In genomic region chr1:132261058-132261457, GRCm38 (mm10) we compare ENCODE assay signal across 13 mouse cellular contexts. TPM values are rescaled to one million over a fixed set of nuclear protein-coding genes. Genes with fewer than 3 reads are reported as not detected.
DNase-seq lines count a peak whose midpoint lies in the region; ATAC-seq and TF ChIP-seq lines count a peak whose summit lies in the region.
"Had no signal": no experiment of that assay in that cellular context is flagged by ENCODE, and none has a peak within 500 bp of the region (broad histone marks: within the 10 kb centered on the region; RNA-seq: fewer than 3 reads in every experiment).

No protein-coding gene starts in this region.

- no peaks in the 10 kb centered on the region for H3K36me3 ChIP-seq in midbrain, embryonic 11.5 days (ENCODE audit: control insufficient read depth, insufficient read depth, low read length)

- WGBS in midbrain, embryonic 11.5 days, result 69% methylated on average over 5 of the region's 5 CpGs

- H3K4me2 ChIP-seq in midbrain, embryonic 11.5 days, result no peak overlapping the region

- no peak for DNase-seq in left cerebral cortex, adult 2 months (ENCODE audit: extremely low spot score in 1 of 2, low spot score in 2 of 2)
- no peak for DNase-seq in left cerebral cortex, adult 9 months (ENCODE audit: low spot score in 2 of 2)
- peak; percentile 92 for DNase-seq in ES-CJ7 (ENCODE audit: low read depth, low spot score)
- peak; percentile 92 for DNase-seq in ZHBTc4 (ENCODE audit: low read depth, low spot score)
- peak; percentile 53 for DNase-seq in lung, postnatal 36 days
- no peak for DNase-seq in midbrain, embryonic 11.5 days (ENCODE audit: low spot score, missing footprints)
- no peak for DNase-seq in frontal cortex, postnatal 10 days (ENCODE audit: low spot score in 2 of 2)
- DNase-seq: gastrocnemius, postnatal 25 days; midbrain, embryonic 14.5 days had no signal

- TF ChIP-seq CTCF in left cerebral cortex, adult 2 months (IDR thresholded peaks at IDR 0.05), result peak; percentile 26

- no peaks in the 10 kb centered on the region for H3K9me3 ChIP-seq in midbrain, embryonic 11.5 days (ENCODE audit: control insufficient read depth, low read length)

- ATAC-seq in midbrain, embryonic 11.5 days (ENCODE audit: low FRiP score), result no peak

- H3K4me3 ChIP-seq in left cerebral cortex, adult 2 months, result no peak overlapping the region
- no peak overlapping the region for H3K4me3 ChIP-seq in midbrain, embryonic 11.5 days (ENCODE audit: low read depth, low read length)

- intact Hi-C loops in left cerebral cortex, adult 2 months (cut with DNase I), result no loop called here

- H3K27ac ChIP-seq in left cerebral cortex, adult 2 months, result no peak overlapping the region
- no peak overlapping the region for H3K27ac ChIP-seq in midbrain, embryonic 11.5 days (ENCODE audit: low read depth, low read length)

- no peaks in the 10 kb centered on the region for H3K27me3 ChIP-seq in midbrain, embryonic 11.5 days (ENCODE audit: control insufficient read depth, insufficient read depth, low read length)

- H3K9ac ChIP-seq in midbrain, embryonic 11.5 days (ENCODE audit: low read length), result no peak overlapping the region

- H3K4me1 ChIP-seq in midbrain, embryonic 11.5 days (ENCODE audit: control insufficient read depth, insufficient read depth, low read length), result peaks cover 4% of the 10 kb centered on the region; the same call in 1 of the 2 replicates

RNA-seq across cellular contexts. Expression of gene Gm10188, which starts 31.5 kb away (rescaled TPM):
- total RNA-seq in left cerebral cortex, adult 2 months (2021), result not detected
- polyA plus RNA-seq in midbrain, embryonic 11.5 days (2014; fragmentation: Nextera tagmentation; extraction: Ambion mirVana), result 0.55 and 0.66 TPM in 2 replicates
- total RNA-seq: gastrocnemius, postnatal 25 days; left cerebral cortex, postnatal 25 days had no signal
- polyA plus RNA-seq: embryonic facial prominence, embryonic 14.5 days; intestine, embryonic 14.5 days; thymus, postnatal 0 days had no signal

RNA-seq across cellular contexts. Expression of gene Klhdc8a, which starts 37.4 kb away (rescaled TPM):
- total RNA-seq in left cerebral cortex, adult 2 months (2021), result 10 to 100 TPM; 12.2 to 13.2 TPM
- 3.5 and 4.5 TPM in 2 replicates for polyA plus RNA-seq in midbrain, embryonic 11.5 days (2014; fragmentation: Nextera tagmentation; extraction: Ambion mirVana)

RNA-seq across cellular contexts. Expression of gene Nuak2, which starts 54.9 kb away (rescaled TPM):
- 1 to 10 TPM; 1.4 TPM for total RNA-seq in left cerebral cortex, adult 2 months (2021)
- polyA plus RNA-seq in midbrain, embryonic 11.5 days (2014; fragmentation: Nextera tagmentation; extraction: Ambion mirVana), result 100 and 105 TPM in 2 replicates

Comparison
In these comparisons a context has a peak if more than half of its experiments do, and no peak if none do; other contexts are left out.
1. DNase-seq: peak in ES-CJ7 (single experiment), ZHBTc4 (single experiment) and lung, postnatal 36 days (single experiment); none in left cerebral cortex, adult 2 months (0 of 2), left cerebral cortex, adult 9 months (0 of 2), midbrain, embryonic 11.5 days (single experiment) and frontal cortex, postnatal 10 days (0 of 2).